Mouse (Mus musculus): ENCODE results near the gene Gcnt3.

DNA sequence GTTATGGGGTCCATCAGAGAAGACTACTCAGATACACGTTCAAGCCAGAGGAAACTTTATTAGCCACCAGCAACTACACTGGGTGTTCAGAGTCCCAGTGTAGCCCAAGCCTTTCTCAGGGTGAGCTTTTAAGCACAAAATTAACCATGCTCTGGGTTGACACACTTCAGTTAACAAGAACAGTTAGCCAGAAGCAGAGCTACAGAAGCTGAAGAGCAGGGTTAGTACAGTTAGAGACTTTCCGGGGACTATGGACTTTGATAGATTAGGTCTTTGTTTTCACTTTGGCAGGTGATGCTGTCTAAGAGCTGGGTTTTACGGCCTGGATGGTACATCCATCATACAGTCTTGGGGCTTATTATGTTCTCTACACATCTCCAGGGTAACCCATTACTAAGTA, 14.8 kb upstream of the Gcnt3 start:
- TF ChIP-seq CTCF (IDR thresholded peaks at IDR 0.05) (no peak), EP300 (IDR thresholded peaks at IDR 0.05) (no peak)
